Mouse (Mus musculus) midbrain, embryonic 14.5 days (tissue): Measurements from ENCODE around the gene Ffar4. TPM values are rescaled to one million over a fixed set of nuclear protein-coding genes. Genes with fewer than 3 reads are reported as not detected.
A peak's percentile ranks its signal among the peaks of the same experiment; 100 is the strongest.

Source experiments
- ATAC-seq: fragments of 200-750 bp; cut with Nextera tagmentation; 2 replicates; pipeline ENCODE4 v1.8.0; 2017; ENCODE audit warnings: moderate number of reproducible peaks, moderate library complexity; ENCODE audit not compliant: low FRiP score, low TSS enrichment
- DNase-seq: peaks from one replicate; pipeline ENCODE4 v3.0.0-alpha.2; 2015
- H3K27ac ChIP-seq: fragments of 300-500 bp; sonication (generic); replicated peaks from 2 replicates; pipeline ENCODE4 v1.5.1; 2014; ENCODE audit warnings: mild to moderate bottlenecking, low read depth, low read length, moderate library complexity
- H3K27me3 ChIP-seq: fragments of 300-500 bp; sonication (generic); 2 replicates; pipeline ENCODE4 v1.6.1; 2014; ENCODE audit warnings: low read length, control low read depth, mixed read lengths; ENCODE audit not compliant: control insufficient read depth, insufficient read depth
- H3K36me3 ChIP-seq: fragments of 300-500 bp; sonication (generic); 2 replicates; pipeline ENCODE4 v1.6.1; 2014; ENCODE audit warnings: low read length, control low read depth; ENCODE audit not compliant: control insufficient read depth, insufficient read depth
- H3K4me1 ChIP-seq: fragments of 300-500 bp; sonication (generic); 2 replicates; pipeline ENCODE4 v1.6.1; 2014; ENCODE audit warnings: mild to moderate bottlenecking, antibody characterized with exemption, low read length, control low read depth; ENCODE audit not compliant: control insufficient read depth, insufficient read depth
- H3K4me2 ChIP-seq: fragments of 300-500 bp; sonication (generic); 2 replicates; pipeline ENCODE4 v1.6.1; 2014; ENCODE audit warnings: mild to moderate bottlenecking, low read length, moderate library complexity
- H3K4me3 ChIP-seq: fragments of 300-500 bp; sonication (generic); replicated peaks from 2 replicates; pipeline ENCODE4 v1.5.1; 2014; ENCODE audit warnings: low read depth, low read length
- H3K9ac ChIP-seq: fragments of 300-500 bp; sonication (generic); replicated peaks from 2 replicates; pipeline ENCODE4 v1.6.1; 2014; ENCODE audit warnings: mild to moderate bottlenecking, low read length, moderate library complexity
- H3K9me3 ChIP-seq: fragments of 300-500 bp; sonication (generic); 2 replicates; pipeline ENCODE4 v1.6.1; 2016; ENCODE audit warnings: low read length, control low read depth, mixed read lengths; ENCODE audit not compliant: control insufficient read depth
- WGBS: fragments of 180-500 bp; shearing (Covaris S2); extraction: QIAGEN DNeasy Blood & Tissue Kit; methylation state at CpG from one replicate; pipeline ENCODE4 v1.1.7; 2014; 5-methylcytosine and 5-hydroxymethylcytosine counted together
- polyA plus RNA-seq: library from polyadenylated mRNA; unstranded; fragments of >200 nt; fragmentation: Nextera tagmentation; extraction: Ambion mirVana; gene quantifications from 2 replicates; pipeline ENCODE4 v1.2.1, GENCODE M21; 2014

Gene Ffar4
- polyA plus RNA-seq: 0.14 and 0.15 TPM in 2 replicates

DNA sequence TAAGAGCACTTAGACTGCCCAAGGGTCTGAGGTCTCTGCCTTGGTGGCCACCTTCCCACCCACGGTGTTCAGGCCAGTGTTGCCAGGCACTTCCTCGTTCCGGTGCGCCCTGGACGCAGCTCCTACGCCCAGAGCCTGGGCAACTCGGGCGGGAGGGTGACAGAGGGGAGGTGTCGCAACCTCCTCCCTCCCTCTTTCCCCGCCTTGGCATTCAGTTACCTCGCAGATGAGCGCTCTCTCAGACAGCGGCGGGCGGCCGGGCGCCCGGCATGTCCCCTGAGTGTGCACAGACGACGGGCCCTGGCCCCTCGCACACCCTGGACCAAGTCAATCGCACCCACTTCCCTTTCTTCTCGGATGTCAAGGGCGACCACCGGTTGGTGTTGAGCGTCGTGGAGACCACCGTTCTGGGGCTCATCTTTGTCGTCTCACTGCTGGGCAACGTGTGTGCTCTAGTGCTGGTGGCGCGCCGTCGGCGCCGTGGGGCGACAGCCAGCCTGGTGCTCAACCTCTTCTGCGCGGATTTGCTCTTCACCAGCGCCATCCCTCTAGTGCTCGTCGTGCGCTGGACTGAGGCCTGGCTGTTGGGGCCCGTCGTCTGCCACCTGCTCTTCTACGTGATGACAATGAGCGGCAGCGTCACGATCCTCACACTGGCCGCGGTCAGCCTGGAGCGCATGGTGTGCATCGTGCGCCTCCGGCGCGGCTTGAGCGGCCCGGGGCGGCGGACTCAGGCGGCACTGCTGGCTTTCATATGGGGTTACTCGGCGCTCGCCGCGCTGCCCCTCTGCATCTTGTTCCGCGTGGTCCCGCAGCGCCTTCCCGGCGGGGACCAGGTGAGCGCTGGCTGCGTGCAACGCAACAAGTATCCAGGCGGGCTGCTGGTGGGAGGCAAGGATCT lies at the start of gene Ffar4:
TSS of gene Ffar4 (plus strand) at position 214 of the 901 bp plus-strand sequence.
- peak within 1 kb of the TSS; percentile 53 for H3K4me2 ChIP-seq
- H3K9ac ChIP-seq: no peak within 1 kb of the TSS
- WGBS: 1% methylated on average over 77 of the region's 77 CpGs
- H3K9me3 ChIP-seq: no peaks in the 10 kb centered on the region
- no peaks in the 10 kb centered on the region for H3K36me3 ChIP-seq
- DNase-seq (peak; percentile 32), ATAC-seq (no peak; the same call in 1 of the 2 replicates)
- H3K4me3 ChIP-seq: peak within 1 kb of the TSS; percentile 34
- H3K4me1 ChIP-seq: no peaks in the 10 kb centered on the region
- H3K27me3 ChIP-seq: peaks cover 30% of the 10 kb centered on the region
- H3K27ac ChIP-seq: no peak within 1 kb of the TSS

DNA sequence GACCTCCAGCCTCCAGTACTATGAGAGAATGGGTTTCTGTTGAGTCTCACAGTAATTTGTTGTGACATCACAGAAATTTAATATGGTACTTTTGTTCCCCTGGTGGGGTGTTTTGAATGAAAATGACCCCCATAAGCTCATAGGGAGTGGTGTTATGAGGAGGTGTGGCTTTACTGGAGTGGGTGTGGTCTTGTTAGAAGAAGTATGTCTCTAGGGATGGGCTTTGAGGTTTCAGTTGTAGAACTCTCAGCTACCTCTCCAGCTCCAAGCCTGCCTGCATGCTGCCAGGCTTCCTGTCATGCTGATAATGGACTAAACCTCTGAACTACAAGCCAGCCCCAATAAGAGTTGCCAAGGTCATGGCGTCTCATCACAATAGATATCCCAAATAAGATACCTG lies 47.2 kb upstream of the Ffar4 start:
- ATAC-seq: no peak
- peaks cover 6% of the 10 kb centered on the region; the same call in 1 of the 2 replicates for H3K4me1 ChIP-seq
- H3K27me3 ChIP-seq: no peaks in the 10 kb centered on the region
- no peak overlapping the region for H3K4me2 ChIP-seq
- H3K4me3 ChIP-seq: no peak overlapping the region
- WGBS: 89% methylated on average over 1 of the region's 1 CpGs
- H3K27ac ChIP-seq: no peak overlapping the region
- no peak for DNase-seq
- H3K9ac ChIP-seq: no peak overlapping the region
- no peaks in the 10 kb centered on the region for H3K36me3 ChIP-seq
- no peaks in the 10 kb centered on the region for H3K9me3 ChIP-seq

DNA sequence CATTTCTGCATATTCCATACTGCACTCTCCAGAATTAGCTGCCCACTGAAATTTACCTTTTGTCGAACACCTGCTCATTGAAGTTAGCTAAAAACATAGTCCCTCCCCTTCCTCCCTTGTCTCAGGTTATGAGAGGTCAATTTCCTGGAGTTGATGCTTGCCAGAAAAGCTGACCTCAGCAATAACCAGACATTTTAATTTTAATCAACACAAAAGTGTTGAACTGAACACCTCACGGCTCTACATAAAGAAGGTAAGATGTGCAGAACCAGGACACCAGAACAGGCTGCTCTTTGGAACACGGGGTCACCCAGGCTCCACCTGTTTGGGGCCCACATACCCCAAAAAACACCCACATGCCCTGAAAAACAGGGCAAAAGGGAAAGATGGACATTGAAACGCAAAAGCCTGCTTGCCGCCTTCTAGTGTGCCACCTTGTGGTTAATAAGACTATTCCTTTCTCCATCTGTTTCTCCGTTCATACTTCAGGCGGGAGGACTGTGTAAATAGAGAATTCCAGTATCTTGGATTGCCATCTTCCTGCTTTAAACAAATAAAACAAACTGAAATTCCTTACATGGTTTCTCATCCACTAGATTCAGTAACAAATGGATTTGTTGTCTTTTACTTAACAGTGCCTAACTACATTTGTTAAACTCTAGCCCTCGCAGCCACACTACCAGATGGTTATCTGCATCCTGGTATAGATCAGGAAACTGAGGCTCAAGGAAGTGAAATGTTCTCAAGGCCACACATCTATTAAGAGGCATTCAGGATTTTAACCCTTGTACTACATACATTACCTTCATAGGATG lies 43.4 kb upstream of the Ffar4 start:
- H3K9me3 ChIP-seq: no peaks in the 10 kb centered on the region
- H3K27ac ChIP-seq: no peak overlapping the region
- peaks cover 10% of the 10 kb centered on the region; the same call in 1 of the 2 replicates for H3K4me1 ChIP-seq
- peak; percentile 76 for DNase-seq
- no peaks in the 10 kb centered on the region for H3K27me3 ChIP-seq
- peak overlapping the region; percentile 85 for H3K4me2 ChIP-seq
- 27% methylated on average over 8 of the region's 8 CpGs for WGBS
- peak overlapping the region; percentile 57; the same call in 1 of the 2 replicates for H3K9ac ChIP-seq
- no peak for ATAC-seq
- peak overlapping the region; percentile 60 for H3K4me3 ChIP-seq
- H3K36me3 ChIP-seq: no peaks in the 10 kb centered on the region

DNA sequence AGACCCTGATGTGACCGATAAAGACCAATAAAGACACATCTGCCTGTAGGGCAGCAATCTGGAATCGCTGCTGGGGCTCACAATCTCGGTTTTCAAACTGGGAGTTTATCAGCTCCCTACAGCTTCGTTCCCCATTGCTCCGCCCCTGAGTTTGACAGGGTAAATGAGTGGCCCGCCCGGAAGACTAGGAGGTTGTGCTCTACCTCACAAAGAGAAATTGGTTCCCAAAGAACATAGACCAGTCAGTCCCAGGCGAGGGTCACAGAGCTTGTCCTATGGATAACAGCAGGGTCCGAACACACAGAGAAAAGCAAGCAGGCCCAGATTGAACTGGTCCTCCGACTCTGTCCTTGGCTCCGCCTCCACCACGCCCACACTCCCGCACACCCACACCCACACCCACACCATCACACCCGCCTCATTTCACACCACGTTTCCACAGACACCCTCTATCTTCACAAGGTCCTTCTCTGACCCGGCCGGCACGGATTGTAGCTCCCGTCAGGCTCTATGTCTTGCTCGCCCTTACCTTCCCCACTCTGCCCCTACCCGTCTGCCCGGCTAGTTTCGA lies 42.6 kb upstream of the Ffar4 start:
- ATAC-seq (peak; percentile 89), DNase-seq (no peak)
- H3K36me3 ChIP-seq: no peaks in the 10 kb centered on the region
- H3K4me3 ChIP-seq: peak overlapping the region; percentile 60
- H3K27me3 ChIP-seq: no peaks in the 10 kb centered on the region
- no peaks in the 10 kb centered on the region for H3K9me3 ChIP-seq
- under 1% methylated on average over 23 of the region's 23 CpGs for WGBS
- peak overlapping the region; percentile 57 for H3K9ac ChIP-seq
- H3K27ac ChIP-seq: 0 out of 2 replicates have a peak overlapping the region, but pooled peaks have one; percentile 38
- H3K4me1 ChIP-seq: peaks cover 10% of the 10 kb centered on the region; the same call in 1 of the 2 replicates
- peak overlapping the region; percentile 85 for H3K4me2 ChIP-seq

DNA sequence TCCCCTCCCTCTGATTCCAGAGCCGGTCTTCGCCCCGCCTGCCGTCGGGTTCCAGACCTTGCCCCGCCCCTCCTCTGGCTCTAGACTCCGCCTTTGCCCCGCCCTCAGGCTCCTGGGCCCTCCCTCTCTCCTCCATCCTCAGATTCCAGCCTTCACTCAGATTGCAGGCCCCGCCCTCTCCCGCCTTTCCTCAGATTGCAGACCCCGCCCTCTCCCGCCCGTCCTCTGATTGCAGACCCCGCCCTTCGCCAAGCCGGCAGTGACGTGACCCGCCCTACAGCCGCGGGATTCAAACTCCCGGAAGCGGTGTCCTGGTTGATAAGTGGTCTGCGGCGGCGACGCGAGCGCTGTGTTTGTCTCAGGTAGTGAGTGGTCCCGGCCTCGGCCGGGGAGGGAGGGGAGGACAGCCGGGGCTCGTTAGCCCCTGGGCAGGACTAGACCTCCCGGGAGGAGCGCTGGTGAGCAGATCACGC lies 42.1 kb upstream of the Ffar4 start, which contains the start of gene Cep55:
TSS of gene Cep55 (plus strand) at position 292 of the 473 bp plus-strand sequence.
- ATAC-seq: peak; percentile 97
- Histone ChIP-seq H3K27me3 (no peaks in the 10 kb centered on the region), H3K27ac (0 out of 2 replicates have a peak within 1 kb of the TSS, but pooled peaks have one; percentile 38), H3K9me3 (no peaks in the 10 kb centered on the region), H3K4me2 (peak within 1 kb of the TSS; percentile 85), H3K4me3 (peak within 1 kb of the TSS; percentile 60), H3K4me1 (peaks cover 10% of the 10 kb centered on the region; the same call in 1 of the 2 replicates), H3K36me3 (no peaks in the 10 kb centered on the region), H3K9ac (peak within 1 kb of the TSS; percentile 57)
- peak; percentile 99 for DNase-seq
- WGBS: under 1% methylated on average over 36 of the region's 36 CpGs

DNA sequence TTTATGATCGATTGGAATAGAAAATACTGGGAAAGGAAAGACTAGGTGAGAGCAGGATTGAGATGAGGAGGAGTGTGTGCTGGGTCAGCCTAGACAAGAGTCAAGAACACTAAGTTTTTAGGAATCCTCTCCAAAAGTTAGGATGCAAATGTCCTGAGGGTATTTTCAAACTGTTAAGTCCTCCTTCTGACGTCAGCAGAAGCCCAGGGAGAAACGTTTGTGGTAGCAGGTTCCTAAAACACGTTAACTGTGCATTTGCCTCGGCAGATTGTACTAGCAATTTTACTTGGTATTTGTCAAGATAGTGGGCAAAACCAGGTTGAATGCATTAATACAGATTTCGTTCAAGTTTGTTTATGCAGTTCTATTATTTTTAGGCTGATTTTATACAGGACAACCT lies 41.1 kb upstream of the Ffar4 start:
- no peak overlapping the region for H3K27ac ChIP-seq
- WGBS: 22% methylated on average over 6 of the region's 6 CpGs
- no peaks in the 10 kb centered on the region for H3K27me3 ChIP-seq
- H3K9me3 ChIP-seq: no peaks in the 10 kb centered on the region
- no peak overlapping the region for H3K9ac ChIP-seq
- DNase-seq (no peak), ATAC-seq (no peak)
- peak overlapping the region; percentile 85 for H3K4me2 ChIP-seq
- H3K36me3 ChIP-seq: 0 out of 2 replicates have a peak, but pooled peaks cover 1% of the 10 kb centered on the region
- peaks cover 10% of the 10 kb centered on the region; the same call in 1 of the 2 replicates for H3K4me1 ChIP-seq
- peak overlapping the region; percentile 60 for H3K4me3 ChIP-seq

DNA sequence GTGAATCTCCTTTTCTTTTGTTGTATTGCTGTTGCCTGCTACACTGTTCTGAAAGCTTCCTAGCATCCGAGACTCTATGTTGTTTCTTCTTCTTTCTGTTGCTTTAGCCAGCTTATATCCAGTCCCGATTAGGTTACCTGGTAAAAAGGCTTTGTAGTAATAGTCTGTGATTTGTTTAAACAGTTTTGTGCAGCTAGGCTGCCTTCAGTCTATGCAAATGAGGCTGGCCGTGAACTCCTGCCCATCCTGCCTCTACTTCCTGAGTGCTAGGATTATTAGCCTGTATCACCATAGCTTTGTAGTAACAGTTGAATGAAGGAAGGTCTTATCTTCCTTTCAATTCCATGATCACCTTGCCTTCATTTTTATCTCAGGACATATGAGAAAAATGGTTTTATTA lies 40.6 kb upstream of the Ffar4 start:
- Histone ChIP-seq H3K36me3 (0 out of 2 replicates have a peak, but pooled peaks cover 3% of the 10 kb centered on the region), H3K4me1 (peaks cover 10% of the 10 kb centered on the region; the same call in 1 of the 2 replicates), H3K9me3 (no peaks in the 10 kb centered on the region), H3K9ac (no peak overlapping the region), H3K4me2 (peak overlapping the region; percentile 85), H3K4me3 (peak overlapping the region; percentile 60; the same call in 1 of the 2 replicates), H3K27me3 (no peaks in the 10 kb centered on the region), H3K27ac (no peak overlapping the region)
- no peak for DNase-seq
- 43% methylated on average over 3 of the region's 3 CpGs for WGBS
- no peak for ATAC-seq

DNA sequence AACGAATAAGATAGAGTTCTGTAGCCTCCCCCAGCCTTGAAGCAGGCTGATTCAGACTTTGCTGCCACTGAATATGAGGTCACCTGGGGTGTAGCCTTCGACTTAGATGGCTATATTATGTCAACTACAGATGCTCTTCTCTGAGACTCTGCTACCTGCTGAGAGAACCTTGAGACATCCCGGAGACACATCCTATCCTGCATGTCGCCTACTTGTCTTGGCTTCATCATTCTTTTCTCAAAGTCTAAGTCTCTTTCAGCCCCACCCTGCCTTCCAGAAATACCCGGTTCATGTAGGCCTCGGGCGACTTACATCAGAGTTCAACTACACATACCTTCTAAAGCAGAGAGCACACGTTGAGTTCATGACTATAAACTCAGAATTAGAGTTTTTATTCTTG lies 39.9 kb upstream of the Ffar4 start:
- DNase-seq (no peak), ATAC-seq (no peak)
- WGBS: 83% methylated on average over 8 of the region's 8 CpGs
- H3K4me1 ChIP-seq: peaks cover 10% of the 10 kb centered on the region; the same call in 1 of the 2 replicates
- no peaks in the 10 kb centered on the region for H3K9me3 ChIP-seq
- H3K27me3 ChIP-seq: no peaks in the 10 kb centered on the region
- H3K9ac ChIP-seq: no peak overlapping the region
- H3K4me2 ChIP-seq: no peak overlapping the region
- H3K27ac ChIP-seq: no peak overlapping the region
- no peak overlapping the region for H3K4me3 ChIP-seq
- H3K36me3 ChIP-seq: 0 out of 2 replicates have a peak, but pooled peaks cover 3% of the 10 kb centered on the region
